In genomic region chr13:33079391-33079790, GRCm38 (mm10) we compare ENCODE assay signal across 8 mouse cellular contexts. TPM values are rescaled to one million over a fixed set of nuclear protein-coding genes. Genes with fewer than 3 reads are reported as not detected.
DNase-seq lines count a peak whose midpoint lies in the region; ATAC-seq and TF ChIP-seq lines count a peak whose summit lies in the region.

No protein-coding gene starts in this region.

- 29% methylated on average over 6 of the region's 6 CpGs for WGBS in forebrain, embryonic 15.5 days
- 12% methylated on average over 6 of the region's 6 CpGs for WGBS in lung, postnatal 0 days

- no peaks in the 10 kb centered on the region for H3K9me3 ChIP-seq in forebrain, embryonic 15.5 days
- no peaks in the 10 kb centered on the region for H3K9me3 ChIP-seq in lung, postnatal 0 days (ENCODE audit: low read length)

- TF ChIP-seq EP300 in lung, postnatal 0 days (IDR thresholded peaks at IDR 0.05) = no peak

- H3K27ac ChIP-seq in forebrain, embryonic 15.5 days (replicated peaks) = no peak overlapping the region
- H3K27ac ChIP-seq in lung, postnatal 0 days (ENCODE audit: low read length) = no peak overlapping the region

- H3K27me3 ChIP-seq in forebrain, embryonic 15.5 days = no peaks in the 10 kb centered on the region
- H3K27me3 ChIP-seq in lung, postnatal 0 days (replicated peaks; ENCODE audit: insufficient read depth, low read length) = no peaks in the 10 kb centered on the region

- ATAC-seq in activated CD4-positive, CD25-positive, alpha-beta regulatory T cell, adult 4 months = peak; percentile 38
- ATAC-seq in forebrain, embryonic 15.5 days (replicated peaks) = peak; percentile 58; the same call in 1 of the 2 replicates
- ATAC-seq in lung, postnatal 0 days = peak; percentile 63

- H3K9ac ChIP-seq in forebrain, embryonic 15.5 days (replicated peaks) = no peak overlapping the region
- no peak overlapping the region for H3K9ac ChIP-seq in lung, postnatal 0 days (replicated peaks; ENCODE audit: low read depth)

- peak; percentile 8 for DNase-seq in layer of hippocampus, adult 11-12 months (ENCODE audit: low spot score)
- no peak for DNase-seq in layer of hippocampus, adult 9-10 months (ENCODE audit: low spot score)
- peak; percentile 81 for DNase-seq in lung, postnatal 0 days (ENCODE audit: low spot score)
- peak; percentile 25 for DNase-seq in yolk sac, embryonic 10.5 days (ENCODE audit: low spot score)
- DNase-seq in frontal cortex, postnatal 10 days (ENCODE audit: low spot score in 2 of 2) = no peak
- DNase-seq in thymus, postnatal 25 days = no peak

- H3K4me1 ChIP-seq in forebrain, embryonic 15.5 days = no peaks in the 10 kb centered on the region; the same call in 1 of the 2 replicates
- no peaks in the 10 kb centered on the region for H3K4me1 ChIP-seq in lung, postnatal 0 days (ENCODE audit: insufficient read depth, low read depth, low read length)

- H3K4me2 ChIP-seq in forebrain, embryonic 15.5 days (replicated peaks) = no peak overlapping the region
- peak overlapping the region; percentile 36 for H3K4me2 ChIP-seq in lung, postnatal 0 days (replicated peaks; ENCODE audit: low read depth, low read length)

- no peaks in the 10 kb centered on the region for H3K36me3 ChIP-seq in forebrain, embryonic 15.5 days
- no peaks in the 10 kb centered on the region for H3K36me3 ChIP-seq in lung, postnatal 0 days (ENCODE audit: insufficient read depth, low read length)

- TF ChIP-seq CTCF in lung, postnatal 0 days (IDR thresholded peaks at IDR 0.05) = peak; percentile 75

- H3K4me3 ChIP-seq in forebrain, embryonic 15.5 days = no peak overlapping the region
- H3K4me3 ChIP-seq in lung, postnatal 0 days (ENCODE audit: low read depth, low read length) = no peak overlapping the region

RNA-seq across cellular contexts. Expression of gene Serpinb1b, which starts 1.0 kb away (rescaled TPM):
- polyA plus RNA-seq in activated CD4-positive, CD25-positive, alpha-beta regulatory T cell, adult 4 months (2017; shearing (Covaris generic)) = not detected
- 3.1 and 4.9 TPM in 2 replicates for polyA plus RNA-seq in forebrain, embryonic 15.5 days (2015; fragmentation: Nextera tagmentation; extraction: Ambion mirVana)
- 0.63 and 0.69 TPM in 2 replicates for polyA plus RNA-seq in lung, postnatal 0 days (2015; fragmentation: Nextera tagmentation; extraction: Ambion mirVana)

RNA-seq across cellular contexts. Expression of gene Serpinb9b, which starts 52.2 kb away (rescaled TPM):
- under 1 TPM in 1 of 2 experiments, not detected in 1; 0.15 TPM for polyA plus RNA-seq in activated CD4-positive, CD25-positive, alpha-beta regulatory T cell, adult 4 months (2017; shearing (Covaris generic))
- polyA plus RNA-seq in forebrain, embryonic 15.5 days (2015; fragmentation: Nextera tagmentation; extraction: Ambion mirVana) = 0.28 and 0.34 TPM in 2 replicates
- 1.9 and 3.1 TPM in 2 replicates for polyA plus RNA-seq in lung, postnatal 0 days (2015; fragmentation: Nextera tagmentation; extraction: Ambion mirVana)

Comparison
In these comparisons a context has a peak if more than half of its experiments do, and no peak if none do; other contexts are left out.
1. DNase-seq: peak in layer of hippocampus, adult 11-12 months (single experiment), lung, postnatal 0 days (single experiment) and yolk sac, embryonic 10.5 days (single experiment); none in layer of hippocampus, adult 9-10 months (single experiment), frontal cortex, postnatal 10 days (0 of 2) and thymus, postnatal 25 days (single experiment).
2. Peak in every context shown above with its lines, with median percentiles within 50 percentile points of each other: ATAC-seq.